Mouse (Mus musculus) spleen, postnatal 36 days (tissue): ENCODE measurements around the gene Ifrd2.

Source experiments
- DNase-seq, 2 experiments: peaks; one replicate each; pipeline ENCODE4 v3.0.0; 2022; ENCODE audit warnings: low spot score in 2 of 2, mixed read lengths in 1 of 2

Ifrd2 gene

GRCm38 (mm10) chr9:107637070-107637469 lies 49.6 kb downstream of the Ifrd2 start:
- DNase-seq = no peak

DNA sequence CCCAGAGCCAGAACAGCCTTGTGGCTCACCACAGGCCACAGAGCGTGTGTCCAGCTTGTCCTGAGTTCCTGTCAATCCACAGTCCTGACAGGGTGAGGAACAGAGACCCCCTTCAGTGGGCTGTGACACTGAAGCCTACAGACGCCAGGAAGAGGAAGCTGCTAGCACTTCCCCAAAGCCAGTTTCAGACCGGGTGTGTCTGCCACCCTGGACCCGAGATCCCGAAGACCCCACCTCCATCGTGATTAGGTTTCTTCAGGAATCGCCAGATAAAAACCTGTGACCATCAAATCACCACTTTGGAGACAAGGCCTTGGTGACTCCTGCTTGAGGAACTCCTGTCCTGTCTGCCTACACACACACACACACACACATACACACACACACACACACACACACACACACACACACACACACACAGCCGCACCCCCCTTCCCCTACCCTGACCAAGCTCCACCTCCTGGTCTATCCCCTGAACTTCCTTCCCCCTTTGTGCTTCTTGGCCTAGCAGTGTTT lies 52.9 kb downstream of the Ifrd2 start:
- DNase-seq = peak; percentile 77 to 79

DNA sequence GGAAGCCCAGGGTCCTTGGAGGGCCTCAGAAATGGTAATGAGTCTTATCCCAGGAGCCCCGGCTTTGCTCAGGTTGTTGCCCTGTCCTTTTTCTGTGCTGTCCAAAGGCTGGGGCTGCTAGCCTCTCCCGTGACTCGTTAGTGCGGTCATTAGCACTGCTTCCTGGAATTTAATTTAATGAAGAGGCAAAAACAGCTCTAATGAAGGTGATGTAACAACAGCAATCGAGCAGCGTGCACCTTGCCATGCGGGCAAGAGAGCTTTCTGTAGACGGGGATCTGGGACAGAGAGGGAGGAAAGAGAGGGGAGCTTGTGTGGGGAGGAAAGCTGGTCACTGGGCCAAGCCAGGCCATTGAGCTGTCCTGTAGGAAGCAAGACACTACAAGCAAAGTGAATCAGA lies 54.2 kb downstream of the Ifrd2 start:
- no peak for DNase-seq
